Mouse (Mus musculus) embryonic fibroblast, embryonic 13.5 days (primary cell): ENCODE data around the gene Dgkg.

Experiments used
- CTCF ChIP-seq: IDR thresholded peaks from 2 replicates; pipeline ENCODE4 v1.5.1; 2011; ENCODE audit warnings: mild to moderate bottlenecking, control low read depth, low read length, moderate library complexity, borderline replicate concordance; ENCODE audit not compliant: insufficient read depth
- POLR2A ChIP-seq: IDR thresholded peaks from 2 replicates; pipeline ENCODE4 v1.6.1; 2011; ENCODE audit warnings: low read depth, mild to moderate bottlenecking, control low read depth, low read length, moderate library complexity

DNA sequence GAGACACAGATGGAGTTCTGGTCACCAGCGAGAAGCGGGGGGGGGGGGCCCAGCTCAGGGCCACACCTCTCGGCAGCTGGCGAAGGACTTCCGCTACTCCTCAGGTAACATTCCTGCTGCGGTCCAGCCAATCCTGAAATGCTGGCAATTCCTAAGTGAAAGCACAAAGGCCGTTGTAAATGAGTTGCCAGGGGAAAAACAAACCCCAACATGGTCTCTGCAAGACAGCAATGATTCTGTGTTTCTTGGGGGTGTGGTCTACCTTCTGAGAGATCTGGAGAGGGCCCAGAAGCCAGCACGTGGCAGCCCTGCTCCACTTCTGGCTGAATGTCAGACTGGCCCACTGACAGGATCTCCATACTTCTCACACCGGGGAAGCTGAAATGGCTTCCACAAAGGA, 34.7 kb downstream of the Dgkg start:
- TF ChIP-seq POLR2A (no peak), CTCF (no peak)
